Mouse (Mus musculus) cortical plate, adult 2 months (tissue): Measurements from ENCODE around the gene Gpr141.

Experiments
- CTCF ChIP-seq: fragments of 200-500 bp; IDR thresholded peaks from 2 replicates; pipeline ENCODE4 v1.5.1; 2011; ENCODE audit warnings: mild to moderate bottlenecking, control low read depth, low read length; ENCODE audit not compliant: insufficient read depth; ENCODE audit errors: extremely low read depth
- POLR2A ChIP-seq: fragments of 200-500 bp; IDR thresholded peaks from 2 replicates; pipeline ENCODE4 v1.6.1; 2011; ENCODE audit warnings: mild to moderate bottlenecking, low read length, control low read depth; ENCODE audit not compliant: insufficient read depth; ENCODE audit errors: extremely low read depth

- TF ChIP-seq CTCF, result no peak
- TF ChIP-seq POLR2A, result no peak
Observed at GRCm38 (mm10) chr13:19819926-19820325, 4.1 kb downstream of the Gpr141 start.
